Mouse (Mus musculus) small intestine, adult 2 months (tissue): ENCODE measurements at regions not wholly inside any gene's neighbourhood (a gene's known extent, or its start where the extent isn't known, plus 50 kb on each side); places are given as distances from the start of the nearest gene placed in this dataset.

ENCODE experiments used
- CTCF ChIP-seq: fragments of 200-500 bp; IDR thresholded peaks from 2 replicates; pipeline ENCODE4 v1.5.1; 2012; ENCODE audit warnings: low read depth, mild to moderate bottlenecking, control low read depth, inconsistent platforms, low read length, moderate library complexity, mixed read lengths; ENCODE audit not compliant: insufficient replicate concordance, insufficient read length; ENCODE audit errors: extremely low read depth
- POLR2A ChIP-seq: fragments of 200-500 bp; IDR thresholded peaks from 2 replicates; pipeline ENCODE4 v1.6.1; 2012; ENCODE audit warnings: low read depth, mild to moderate bottlenecking, control low read depth, inconsistent platforms, low read length, moderate library complexity

DNA sequence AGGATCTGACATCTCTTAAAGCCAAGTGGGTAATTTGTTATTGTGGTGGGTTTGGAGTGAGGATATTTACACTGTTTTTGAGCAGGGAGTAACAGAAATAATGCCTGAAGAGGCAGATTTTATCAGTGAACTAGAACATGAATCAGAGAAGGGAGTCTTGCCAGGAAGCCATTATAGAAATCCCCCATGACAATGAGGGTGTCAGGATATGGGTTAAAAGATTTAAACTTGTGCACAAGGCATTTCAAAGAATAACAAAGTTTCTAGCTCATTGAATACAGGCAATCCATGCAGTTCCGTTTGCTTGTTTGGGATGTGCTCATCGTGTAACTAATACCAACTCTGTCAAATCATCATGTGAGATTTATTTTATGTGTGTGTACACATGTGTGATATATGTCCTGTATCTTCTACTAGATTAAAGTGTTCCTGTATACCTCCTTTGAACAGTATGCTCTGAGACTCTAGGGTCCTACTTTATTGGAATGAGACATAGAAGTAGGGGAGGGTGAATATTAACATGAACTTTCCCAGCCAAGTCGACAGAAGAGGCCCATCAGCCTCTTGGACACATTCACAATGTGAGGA is 134.0 kb upstream of the Cxxc4 start:
- TF ChIP-seq CTCF = no peak
- no peak for TF ChIP-seq POLR2A
